Mouse (Mus musculus): ENCODE measurements around the gene Vmn2r42. TPM values are rescaled to one million over a fixed set of nuclear protein-coding genes. Genes with fewer than 3 reads are reported as not detected.
"Not testable (repeated sequence)": the region's sequence is repeated elsewhere in the genome, so short reads cannot be mapped to it uniquely, and the experiment has no call there.

Gene Vmn2r42
- not detected for total RNA-seq (2018; cell fraction: chromatin; rRNA removed)
- not detected for total RNA-seq (2018; cell fraction: cytosol; rRNA removed)
- not detected for total RNA-seq (2018; cell fraction: nucleus; rRNA removed)
- not detected in 3 replicates for polyA plus RNA-seq (2018)

DNA sequence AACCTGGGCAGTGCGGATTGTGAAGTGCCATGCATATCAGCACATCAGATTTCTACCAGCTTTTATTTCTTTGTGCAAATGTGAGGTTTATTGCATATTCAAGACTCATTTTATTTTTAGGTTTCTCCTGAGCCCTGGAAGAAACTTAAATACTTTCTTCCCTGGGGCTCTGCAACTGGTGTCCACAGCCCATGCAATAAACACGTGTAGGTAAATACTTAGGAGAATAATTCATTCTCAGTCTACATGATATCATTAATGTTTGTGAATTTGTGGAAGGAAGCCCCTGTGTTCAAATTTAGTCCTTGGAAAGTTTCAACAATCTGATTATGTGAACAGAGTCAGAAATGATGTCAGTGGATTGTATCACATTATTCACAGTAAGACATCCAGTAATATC lies at the start of gene Vmn2r42:
Vmn2r42 (minus strand) TSS at position 101 of the 400 bp plus-strand sequence.
- no CpG with 5 or more reads among the region's 2 CpGs for whole genome bisulfite sequencing (ENCODE audit: missing documents)
- not testable (repeated sequence) for H3K79me2 ChIP-seq (ENCODE audit: inconsistent target); H3K4me3 ChIP-seq (ENCODE audit: inconsistent target); H3K36me3 ChIP-seq (ENCODE audit: inconsistent target); H3K27ac ChIP-seq

- no CpG with 5 or more reads among the region's 1 CpGs for WGBS (ENCODE audit: missing documents)
- not testable (repeated sequence) for H3K27ac ChIP-seq; H3K4me3 ChIP-seq (ENCODE audit: inconsistent target); H3K36me3 ChIP-seq (ENCODE audit: inconsistent target); H3K79me2 ChIP-seq (ENCODE audit: inconsistent target)
These were observed 38.6 kb downstream of the Vmn2r42 start, which contains the start of gene Vmn2r41 for GRCm38 (mm10) chr7:8161554-8161953. Vmn2r41 (minus strand) TSS chr7:8161654.

Other genes starting within 250 kb of the Vmn2r42 start
- gene Vmn2r41, start 38.7 kb downstream of the Vmn2r42 start, polyA plus RNA-seq (2018), result not detected in 3 replicates
- not detected in 3 replicates for gene Vmn2r43, start 60.3 kb upstream of the Vmn2r42 start, polyA plus RNA-seq (2018)
- gene Vmn2r44, start 183.0 kb upstream of the Vmn2r42 start, polyA plus RNA-seq (2018), result not detected in 3 replicates